11 mouse cellular contexts compared by ENCODE assay signal in genomic region chr10:112926961-112927360, GRCm38 (mm10). TPM values are rescaled to one million over a fixed set of nuclear protein-coding genes. Genes with fewer than 3 reads are reported as not detected.
DNase-seq lines count a peak whose midpoint lies in the region; ATAC-seq and TF ChIP-seq lines count a peak whose summit lies in the region.
"Had no signal": no experiment of that assay in that cellular context is flagged by ENCODE, and none has a peak within 500 bp of the region (broad histone marks: within the 10 kb centered on the region; RNA-seq: fewer than 3 reads in every experiment).

No protein-coding gene starts in this region.

- no peak overlapping the region for H3K9ac ChIP-seq in heart, embryonic 16.5 days (ENCODE audit: low read length)
- no peak overlapping the region for H3K9ac ChIP-seq in embryonic facial prominence, embryonic 14.5 days (ENCODE audit: low read depth, low read length)
- H3K9ac ChIP-seq in intestine, postnatal 0 days (ENCODE audit: low read depth, low read length), result no peak overlapping the region

- H3K36me3 ChIP-seq in heart, embryonic 16.5 days (ENCODE audit: control insufficient read depth, insufficient read depth), result peaks cover 24% of the 10 kb centered on the region
- H3K36me3 ChIP-seq in embryonic facial prominence, embryonic 14.5 days (ENCODE audit: control insufficient read depth, insufficient read depth, low read length), result peaks cover 40% of the 10 kb centered on the region
- H3K36me3 ChIP-seq in intestine, postnatal 0 days (ENCODE audit: control insufficient read depth, insufficient read depth), result peaks cover 9% of the 10 kb centered on the region; the same call in 1 of the 2 replicates

- no peak overlapping the region for H3K27ac ChIP-seq in heart, embryonic 16.5 days (ENCODE audit: low read length)
- H3K27ac ChIP-seq in embryonic facial prominence, embryonic 14.5 days (replicated peaks; ENCODE audit: low read depth, low read length), result no peak overlapping the region
- H3K27ac ChIP-seq in intestine, postnatal 0 days (ENCODE audit: low read depth, low read length), result no peak overlapping the region

- ATAC-seq in heart, embryonic 16.5 days (replicated peaks; ENCODE audit: extremely low read depth, insufficient read depth, low FRiP score), result no peak
- no peak for ATAC-seq in embryonic facial prominence, embryonic 14.5 days (ENCODE audit: low read depth)
- no peak for ATAC-seq in intestine, postnatal 0 days
- ATAC-seq: Patski had no signal

- H3K4me1 ChIP-seq in heart, embryonic 16.5 days (ENCODE audit: control insufficient read depth, insufficient read depth, low read length), result peaks cover 26% of the 10 kb centered on the region
- H3K4me1 ChIP-seq in embryonic facial prominence, embryonic 14.5 days (ENCODE audit: control insufficient read depth, insufficient read depth, low read length), result peaks cover 7% of the 10 kb centered on the region
- peaks cover 5% of the 10 kb centered on the region; the same call in 1 of the 2 replicates for H3K4me1 ChIP-seq in intestine, postnatal 0 days (replicated peaks; ENCODE audit: control insufficient read depth, insufficient read depth, low read length)

- TF ChIP-seq CTCF in intestine, postnatal 0 days (IDR thresholded peaks at IDR 0.05; ENCODE audit: low read depth), result no peak

- DNase-seq in heart, adult 8-10 months (ENCODE audit: low spot score), result no peak
- DNase-seq in embryonic facial prominence, embryonic 14.5 days (ENCODE audit: low spot score), result no peak
- DNase-seq in naive thymus-derived CD4-positive, alpha-beta T cell, adult 2 months (ENCODE audit: low read depth), result peak; percentile 9
- DNase-seq in left cerebral cortex, adult 8-10 months (ENCODE audit: low spot score in 2 of 2), result no peak
- DNase-seq in gastrocnemius, postnatal 10 days, result no peak
- DNase-seq in right cerebral cortex, adult 18-20 months, result no peak
- DNase-seq: lung, adult 18-20 months; thymus, postnatal 25 days had no signal

- peak overlapping the region; percentile 21 for H3K4me3 ChIP-seq in heart, embryonic 16.5 days (ENCODE audit: low read length)
- H3K4me3 ChIP-seq in embryonic facial prominence, embryonic 14.5 days (ENCODE audit: low read depth, low read length), result peak overlapping the region; percentile 83; the same call in 1 of the 2 replicates
- no peak overlapping the region for H3K4me3 ChIP-seq in intestine, postnatal 0 days (ENCODE audit: low read depth, low read length)

- no peaks in the 10 kb centered on the region for H3K9me3 ChIP-seq in heart, embryonic 16.5 days (replicated peaks; ENCODE audit: control insufficient read depth, low read length)
- no peaks in the 10 kb centered on the region for H3K9me3 ChIP-seq in embryonic facial prominence, embryonic 14.5 days (ENCODE audit: control insufficient read depth, low read length)
- H3K9me3 ChIP-seq in intestine, postnatal 0 days (ENCODE audit: control insufficient read depth), result no peaks in the 10 kb centered on the region

- H3K4me2 ChIP-seq in heart, embryonic 16.5 days (ENCODE audit: low read depth, low read length), result peak overlapping the region; percentile 92; the same call in 1 of the 2 replicates
- H3K4me2 ChIP-seq in embryonic facial prominence, embryonic 14.5 days (ENCODE audit: low read depth, low read length), result peak overlapping the region; percentile 85
- H3K4me2 ChIP-seq in intestine, postnatal 0 days (replicated peaks; ENCODE audit: low read depth), result peak overlapping the region; percentile 78

- H3K27me3 ChIP-seq in heart, embryonic 16.5 days (ENCODE audit: control insufficient read depth, insufficient read depth, low read length), result no peaks in the 10 kb centered on the region
- no peaks in the 10 kb centered on the region for H3K27me3 ChIP-seq in embryonic facial prominence, embryonic 14.5 days (replicated peaks; ENCODE audit: control insufficient read depth, insufficient read depth, low read length)
- H3K27me3 ChIP-seq in intestine, postnatal 0 days (replicated peaks; ENCODE audit: control insufficient read depth, insufficient read depth, low read length), result no peaks in the 10 kb centered on the region
- H3K27me3 ChIP-seq: Patski had no signal

RNA-seq across cellular contexts. Expression of gene Atxn7l3b, which starts 1.8 kb away (rescaled TPM):
- 100 and 112 TPM in 2 replicates for polyA plus RNA-seq in heart, embryonic 16.5 days (2015; fragmentation: Nextera tagmentation; extraction: Ambion mirVana)
- 10 to 100 TPM; 19.1 to 22.6 (median 19.9) TPM for total RNA-seq in heart, adult 8-10 months (2022)
- polyA plus RNA-seq in embryonic facial prominence, embryonic 14.5 days (2014; fragmentation: Nextera tagmentation; extraction: Ambion mirVana), result 142 and 169 TPM in 2 replicates
- 142 and 160 TPM in 2 replicates for polyA plus RNA-seq in intestine, postnatal 0 days (2015; fragmentation: Nextera tagmentation; extraction: Ambion mirVana)
- 100 to 1,000 TPM; 148 to 163 (median 153) TPM for total RNA-seq in left cerebral cortex, adult 8-10 months (2022)
- 10 to 100 TPM; 46.5 to 49.1 TPM for total RNA-seq in gastrocnemius, postnatal 10 days (2021)
